Mouse (Mus musculus): ENCODE measurements around the gene Pxk.

The Pxk gene

GRCm38 (mm10) chr14:8200769-8201168 is 102.8 kb downstream of the Pxk start:
- in situ Hi-C loops (cut with MboI), result no loop called here

GRCm38 (mm10) chr14:8201715-8202114 is 103.7 kb downstream of the Pxk start:
- in situ Hi-C loops (cut with MboI), result no loop called here

- in situ Hi-C loops (cut with MboI), result no loop called here
Observed at GRCm38 (mm10) chr14:8206179-8206910, 108.3 kb downstream of the Pxk start.

- in situ Hi-C loops (cut with MboI), result no loop called here
Observed at GRCm38 (mm10) chr14:8207105-8207504, 109.1 kb downstream of the Pxk start.

GRCm38 (mm10) chr14:8207543-8207942 is 109.5 kb downstream of the Pxk start:
- in situ Hi-C loops (cut with MboI), result no loop called here

- in situ Hi-C loops (cut with MboI), result no loop called here
Observed at GRCm38 (mm10) chr14:8208876-8209275, 110.9 kb downstream of the Pxk start.

- in situ Hi-C loops (cut with MboI), result no loop called here
Observed at GRCm38 (mm10) chr14:8209896-8210295, 111.9 kb downstream of the Pxk start.

GRCm38 (mm10) chr14:8212996-8213395 is 115.0 kb downstream of the Pxk start:
- in situ Hi-C loops (cut with MboI), result no loop called here

GRCm38 (mm10) chr14:8213803-8214224 is 115.8 kb downstream of the Pxk start, which contains the start of gene Kctd6:
Gene Kctd6, plus strand, starts transcription at chr14:8214140.
- in situ Hi-C loops (cut with MboI), result no loop called here

Measured in mature B cell (primary cell).